Mouse (Mus musculus): ENCODE results near the gene Gm16434. TPM values are rescaled to one million over a fixed set of nuclear protein-coding genes. Genes with fewer than 3 reads are reported as not detected.
A peak's percentile ranks its signal among the peaks of the same experiment; 100 is the strongest.
"Not testable (repeated sequence)": the region's sequence is repeated elsewhere in the genome, so short reads cannot be mapped to it uniquely, and the experiment has no call there.

The Gm16434 gene
- polyA plus RNA-seq (2015; fragmentation: Nextera tagmentation; extraction: Ambion mirVana) = not detected in 2 replicates

GRCm38 (mm10) chr14:7194440-7194839, at the start of gene Gm16434:
TSS of gene Gm16434 (minus strand) at chr14:7194540.
- H3K9me3 ChIP-seq; H3K27me3 ChIP-seq; H3K4me2 ChIP-seq; H3K36me3 ChIP-seq; H3K4me3 ChIP-seq; H3K27ac ChIP-seq (replicated peaks); H3K4me1 ChIP-seq (replicated peaks); H3K9ac ChIP-seq; ATAC-seq (ENCODE audit: low FRiP score, low read depth): not testable (repeated sequence)
- WGBS = no CpG with 5 or more reads among the region's 2 CpGs

- H3K36me3 ChIP-seq; H3K4me1 ChIP-seq (replicated peaks); H3K9ac ChIP-seq; ATAC-seq (ENCODE audit: low FRiP score, low read depth); H3K9me3 ChIP-seq; H3K27me3 ChIP-seq; H3K27ac ChIP-seq (replicated peaks); H3K4me2 ChIP-seq; H3K4me3 ChIP-seq: not testable (repeated sequence)
- WGBS = 2% methylated on average over 7 of the region's 10 CpGs
Measured at GRCm38 (mm10) chr14:7243498-7243897, 49.2 kb upstream of the Gm16434 start.

GRCm38 (mm10) chr14:7200070-7200469, 5.7 kb upstream of the Gm16434 start:
- not testable (repeated sequence) for H3K9ac ChIP-seq; H3K4me2 ChIP-seq; H3K4me3 ChIP-seq; ATAC-seq (ENCODE audit: low FRiP score, low read depth); H3K27ac ChIP-seq (replicated peaks); H3K27me3 ChIP-seq; H3K36me3 ChIP-seq; H3K4me1 ChIP-seq (replicated peaks); H3K9me3 ChIP-seq
- 91% methylated on average over 3 of the region's 3 CpGs for WGBS

GRCm38 (mm10) chr14:7174483-7174971, 19.8 kb downstream of the Gm16434 start, which contains the start of gene Gm3512:
TSS of gene Gm3512 (minus strand) at chr14:7174533.
- not testable (repeated sequence) for H3K4me1 ChIP-seq (replicated peaks); H3K9ac ChIP-seq; H3K4me3 ChIP-seq; H3K27me3 ChIP-seq; H3K9me3 ChIP-seq; H3K36me3 ChIP-seq; H3K4me2 ChIP-seq; H3K27ac ChIP-seq (replicated peaks)
- no CpG with 5 or more reads among the region's 37 CpGs for WGBS
- ATAC-seq (ENCODE audit: low FRiP score, low read depth) = 0 out of 2 replicates have a peak, but pooled peaks have one; percentile 68

Other genes with a start within 250 kb of the Gm16434 start
- gene Gm6356, start 220.7 kb downstream of the Gm16434 start, polyA plus RNA-seq (2015; fragmentation: Nextera tagmentation; extraction: Ambion mirVana) = not detected in 2 replicates
- 4.0 and 4.1 TPM in 2 replicates for gene Gm10406, start 167.1 kb downstream of the Gm16434 start, polyA plus RNA-seq (2015; fragmentation: Nextera tagmentation; extraction: Ambion mirVana)
- not detected in 2 replicates for gene Gm3685, start 149.6 kb downstream of the Gm16434 start, polyA plus RNA-seq (2015; fragmentation: Nextera tagmentation; extraction: Ambion mirVana)
- 6.5 and 7.4 TPM in 2 replicates for gene Gm3696, start 93.9 kb downstream of the Gm16434 start, polyA plus RNA-seq (2015; fragmentation: Nextera tagmentation; extraction: Ambion mirVana)
- not detected in 2 replicates for gene Gm6676, start 69.1 kb downstream of the Gm16434 start, polyA plus RNA-seq (2015; fragmentation: Nextera tagmentation; extraction: Ambion mirVana)
- 11.0 and 11.3 TPM in 2 replicates for gene Gm3512, start 20.0 kb downstream of the Gm16434 start, polyA plus RNA-seq (2015; fragmentation: Nextera tagmentation; extraction: Ambion mirVana)
- gene Gm3727, start 70.2 kb upstream of the Gm16434 start, polyA plus RNA-seq (2015; fragmentation: Nextera tagmentation; extraction: Ambion mirVana) = not detected in 2 replicates
- gene Gm3739, start 120.5 kb upstream of the Gm16434 start, polyA plus RNA-seq (2015; fragmentation: Nextera tagmentation; extraction: Ambion mirVana) = 6.7 and 7.1 TPM in 2 replicates
- not detected in 2 replicates for gene Gm5797, start 137.9 kb upstream of the Gm16434 start, polyA plus RNA-seq (2015; fragmentation: Nextera tagmentation; extraction: Ambion mirVana)
- not detected in 2 replicates for gene Gm8374, start 170.6 kb upstream of the Gm16434 start, polyA plus RNA-seq (2015; fragmentation: Nextera tagmentation; extraction: Ambion mirVana)